In the genomic region with DNA sequence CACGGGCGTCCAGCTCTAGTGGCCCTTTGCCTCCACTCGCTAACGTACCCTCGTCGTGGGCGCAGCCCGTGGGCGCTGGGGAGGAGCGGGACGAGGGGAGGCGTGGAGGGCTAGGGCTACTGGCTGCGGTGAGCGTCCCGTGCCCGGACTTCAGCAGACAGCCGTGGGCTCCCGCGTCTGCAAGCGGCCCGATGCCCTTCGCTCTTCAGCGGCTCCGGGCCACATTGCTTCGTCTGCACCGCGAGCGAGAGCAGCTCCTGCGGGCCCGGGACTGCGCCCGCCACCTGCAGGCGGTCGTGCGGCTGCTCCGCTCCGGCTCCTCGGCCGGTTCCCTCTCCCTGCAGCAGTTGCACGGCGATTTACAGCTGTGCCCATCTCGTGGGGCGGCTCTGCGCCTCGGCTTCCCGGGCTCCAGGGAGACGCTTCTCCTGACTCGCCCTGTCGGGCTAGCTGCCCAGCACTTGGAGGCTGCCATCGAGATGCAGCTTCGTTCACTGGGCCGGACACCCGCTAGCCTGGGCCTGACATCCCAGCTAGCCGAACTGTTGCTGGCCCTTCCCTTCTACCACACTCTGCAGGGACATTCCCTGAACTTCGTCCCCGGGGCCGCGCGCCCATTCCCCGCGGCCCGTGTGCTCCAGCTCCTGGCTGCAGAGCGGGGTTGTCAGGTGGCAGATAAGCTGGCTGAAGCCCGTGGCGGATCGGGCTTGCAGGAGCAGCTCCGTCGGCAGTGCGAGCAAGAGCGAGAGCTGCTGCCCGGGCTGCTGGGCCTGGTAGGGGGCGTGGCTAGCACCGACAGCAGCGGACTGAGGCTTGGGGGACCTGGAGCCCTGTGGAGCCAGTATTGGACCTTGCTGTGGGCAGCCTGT, we compare ENCODE assay signal across 9 mouse cellular contexts. TPM values are rescaled to one million over a fixed set of nuclear protein-coding genes. Genes with fewer than 3 reads are reported as not detected.
DNase-seq lines count a peak whose midpoint lies in the region; ATAC-seq and TF ChIP-seq lines count a peak whose summit lies in the region.
"Had no signal": no experiment of that assay in that cellular context is flagged by ENCODE, and none has a peak within 500 bp of the region (broad histone marks: within the 10 kb centered on the region; RNA-seq: fewer than 3 reads in every experiment).

No protein-coding gene starts in this region.

- peak overlapping the region; percentile 72 for H3K4me3 ChIP-seq in forebrain, embryonic 11.5 days (ENCODE audit: low read depth, low read length)
- peak overlapping the region; percentile 76 for H3K4me3 ChIP-seq in hindbrain, embryonic 10.5 days

- peak; percentile 84 to 92 for DNase-seq in adrenal gland, adult (ENCODE audit: inconsistent age in 2 of 2, low spot score in 1 of 2)
- no peak for DNase-seq in adrenal gland, adult 8-10 months
- DNase-seq in brain, embryonic 14.5 days (ENCODE audit: low read depth) = peak; percentile 81
- peak; percentile 84 for DNase-seq in forebrain, embryonic 11.5 days (ENCODE audit: low spot score)
- peak; percentile 74 for DNase-seq in hindbrain, embryonic 10.5 days (ENCODE audit: low spot score)
- DNase-seq in left cerebral cortex, postnatal 14 days (ENCODE audit: low spot score in 2 of 2) = peak; percentile 46 to 63
- DNase-seq in right cerebral cortex, postnatal 25 days = peak; percentile 72

- peak overlapping the region; percentile 26 for H3K27ac ChIP-seq in forebrain, embryonic 11.5 days (ENCODE audit: low read depth, low read length)
- peak overlapping the region; percentile 86 for H3K27ac ChIP-seq in hindbrain, embryonic 10.5 days

- H3K4me2 ChIP-seq in forebrain, embryonic 11.5 days (ENCODE audit: low read depth, low read length, severe bottlenecking) = peak overlapping the region; percentile 90

- H3K36me3 ChIP-seq in forebrain, embryonic 11.5 days (ENCODE audit: control insufficient read depth, insufficient read depth, low read length) = no peaks in the 10 kb centered on the region
- H3K36me3 ChIP-seq in hindbrain, embryonic 10.5 days = no peaks in the 10 kb centered on the region

- H3K9me3 ChIP-seq in forebrain, embryonic 11.5 days (ENCODE audit: control insufficient read depth, low read length) = no peaks in the 10 kb centered on the region
- no peaks in the 10 kb centered on the region for H3K9me3 ChIP-seq in hindbrain, embryonic 10.5 days

- TF ChIP-seq POLR2A in brain, embryonic 14.5 days (IDR thresholded peaks at IDR 0.05; ENCODE audit: borderline replicate concordance, extremely low read depth, insufficient read depth, insufficient read length, poor library complexity, severe bottlenecking) = 0 out of 2 replicates have a peak, but pooled peaks have one; percentile 20

- peak; percentile 76 for ATAC-seq in forebrain, embryonic 11.5 days (replicated peaks; ENCODE audit: low FRiP score)
- ATAC-seq in megakaryocyte progenitor cell, adult 5-6 weeks (replicated peaks; ENCODE audit: poor library complexity) = peak; percentile 70

- TF ChIP-seq CTCF in brain, embryonic 14.5 days (IDR thresholded peaks at IDR 0.05; ENCODE audit: borderline replicate concordance, extremely low read depth, insufficient read depth, insufficient read length) = peak; percentile 50; the same call in 1 of the 2 replicates

- intact Hi-C loops in left cerebral cortex, postnatal 14 days (cut with DNase I) = loop anchor here (1.0 kb wide), 2 partner anchors 48 to 106 kb away; a partner anchor contains a TSS

- peak overlapping the region; percentile 77 for H3K9ac ChIP-seq in forebrain, embryonic 11.5 days (ENCODE audit: low read length)

- under 1% methylated on average over 73 of the region's 74 CpGs for WGBS in forebrain, embryonic 11.5 days
- WGBS in hindbrain, embryonic 10.5 days = under 1% methylated on average over 74 of the region's 74 CpGs

- H3K27me3 ChIP-seq in forebrain, embryonic 11.5 days (ENCODE audit: control insufficient read depth, insufficient read depth, low read length) = peaks cover 2% of the 10 kb centered on the region; the same call in 1 of the 2 replicates
- peaks cover 25% of the 10 kb centered on the region for H3K27me3 ChIP-seq in hindbrain, embryonic 10.5 days (ENCODE audit: insufficient read depth, poor library complexity, severe bottlenecking)

- H3K4me1 ChIP-seq in forebrain, embryonic 11.5 days (replicated peaks; ENCODE audit: control insufficient read depth, insufficient read depth, low read length) = peaks cover 9% of the 10 kb centered on the region; the same call in 1 of the 2 replicates
- peaks cover 22% of the 10 kb centered on the region for H3K4me1 ChIP-seq in hindbrain, embryonic 10.5 days (replicated peaks)

RNA-seq across cellular contexts. Expression of a gene that starts 0.5 kb away (rescaled TPM):
- 10 to 100 TPM in 2 of 4 experiments, 1 to 10 TPM in 2; 5.9 to 14.3 (median 10.1) TPM for total RNA-seq in adrenal gland, adult 8-10 months (2022)
- polyA plus RNA-seq in brain, embryonic 14.5 days (2012; rRNA removed) = 10.3 and 11.6 TPM in 2 replicates
- 2.5 and 3.0 TPM in 2 replicates for polyA plus RNA-seq in forebrain, embryonic 11.5 days (2014; fragmentation: Nextera tagmentation; extraction: Ambion mirVana)
- polyA plus RNA-seq in hindbrain, embryonic 10.5 days (2016; fragmentation: Nextera tagmentation; extraction: Ambion mirVana) = 2.2 and 3.2 TPM in 2 replicates
- total RNA-seq in left cerebral cortex, postnatal 14 days (2021) = 1 to 10 TPM; 4.1 to 5.5 TPM
- total RNA-seq in megakaryocyte progenitor cell, adult 5-6 weeks (2015) = 1.5 and 1.6 TPM in 2 replicates
- 2.7 and 3.0 TPM in 2 replicates for total RNA-seq in megakaryocyte progenitor cell, adult 5-6 weeks (2017)

RNA-seq across cellular contexts. Expression of a gene that starts 0.5 kb away (rescaled TPM):
- 10 to 100 TPM in 2 of 4 experiments, 1 to 10 TPM in 2; 5.3 to 14.2 (median 9.7) TPM for total RNA-seq in adrenal gland, adult 8-10 months (2022)
- 10.4 and 12.8 TPM in 2 replicates for polyA plus RNA-seq in brain, embryonic 14.5 days (2012; rRNA removed)
- polyA plus RNA-seq in forebrain, embryonic 11.5 days (2014; fragmentation: Nextera tagmentation; extraction: Ambion mirVana) = 2.8 and 3.0 TPM in 2 replicates
- polyA plus RNA-seq in hindbrain, embryonic 10.5 days (2016; fragmentation: Nextera tagmentation; extraction: Ambion mirVana) = 3.0 and 3.8 TPM in 2 replicates
- 1 to 10 TPM; 3.5 to 4.9 TPM for total RNA-seq in left cerebral cortex, postnatal 14 days (2021)
- total RNA-seq in megakaryocyte progenitor cell, adult 5-6 weeks (2015) = 0.20 and 0.79 TPM in 2 replicates
- 0.58 and 1.6 TPM in 2 replicates for total RNA-seq in megakaryocyte progenitor cell, adult 5-6 weeks (2017)

RNA-seq across cellular contexts. Expression of a gene that starts 6.9 kb away (rescaled TPM):
- 100 to 1,000 TPM in 1 of 4 experiments, 10 to 100 TPM in 3; 81.6 to 113 (median 89.5) TPM for total RNA-seq in adrenal gland, adult 8-10 months (2022)
- polyA plus RNA-seq in brain, embryonic 14.5 days (2012; rRNA removed) = 99.0 and 142 TPM in 2 replicates
- 116 and 123 TPM in 2 replicates for polyA plus RNA-seq in forebrain, embryonic 11.5 days (2014; fragmentation: Nextera tagmentation; extraction: Ambion mirVana)
- polyA plus RNA-seq in hindbrain, embryonic 10.5 days (2016; fragmentation: Nextera tagmentation; extraction: Ambion mirVana) = 151 and 154 TPM in 2 replicates
- 10 to 100 TPM; 61.7 to 64.8 TPM for total RNA-seq in left cerebral cortex, postnatal 14 days (2021)
- 53.6 and 60.8 TPM in 2 replicates for total RNA-seq in megakaryocyte progenitor cell, adult 5-6 weeks (2015)
- 19.5 and 29.2 TPM in 2 replicates for total RNA-seq in megakaryocyte progenitor cell, adult 5-6 weeks (2017)

RNA-seq across cellular contexts. Expression of a gene that starts 13.4 kb away (rescaled TPM):
- 10 to 100 TPM; 45.9 to 91.9 (median 62.8) TPM for total RNA-seq in adrenal gland, adult 8-10 months (2022)
- polyA plus RNA-seq in brain, embryonic 14.5 days (2012; rRNA removed) = 45.3 and 63.1 TPM in 2 replicates
- 37.1 and 39.0 TPM in 2 replicates for polyA plus RNA-seq in forebrain, embryonic 11.5 days (2014; fragmentation: Nextera tagmentation; extraction: Ambion mirVana)
- 37.9 and 40.0 TPM in 2 replicates for polyA plus RNA-seq in hindbrain, embryonic 10.5 days (2016; fragmentation: Nextera tagmentation; extraction: Ambion mirVana)
- 10 to 100 TPM; 24.4 to 27.3 TPM for total RNA-seq in left cerebral cortex, postnatal 14 days (2021)
- 54.6 and 69.0 TPM in 2 replicates for total RNA-seq in megakaryocyte progenitor cell, adult 5-6 weeks (2015)
- 122 and 130 TPM in 2 replicates for total RNA-seq in megakaryocyte progenitor cell, adult 5-6 weeks (2017)

RNA-seq across cellular contexts. Expression of a gene that starts 15.8 kb away (rescaled TPM):
- total RNA-seq in adrenal gland, adult 8-10 months (2022) = 10 to 100 TPM; 16.7 to 24.9 (median 19.6) TPM
- 0.29 and 0.78 TPM in 2 replicates for polyA plus RNA-seq in brain, embryonic 14.5 days (2012; rRNA removed)
- 0.40 TPM in 1 of 2 replicates, not detected in the other for polyA plus RNA-seq in forebrain, embryonic 11.5 days (2014; fragmentation: Nextera tagmentation; extraction: Ambion mirVana)
- 0.39 and 0.55 TPM in 2 replicates for polyA plus RNA-seq in hindbrain, embryonic 10.5 days (2016; fragmentation: Nextera tagmentation; extraction: Ambion mirVana)
- total RNA-seq in left cerebral cortex, postnatal 14 days (2021) = under 1 TPM in 1 of 2 experiments, not detected in 1; 0.46 TPM
- total RNA-seq in megakaryocyte progenitor cell, adult 5-6 weeks (2015) = not detected in 2 replicates
- total RNA-seq in megakaryocyte progenitor cell, adult 5-6 weeks (2017) = not detected in 2 replicates
- total RNA-seq: left cerebral cortex, adult 18-20 months had no signal
